Mouse (Mus musculus): ENCODE data around the gene Pmfbp1.
"Not testable (repeated sequence)": the region's sequence is repeated elsewhere in the genome, so short reads cannot be mapped to it uniquely, and the experiment has no call there.

The Pmfbp1 gene

GRCm38 (mm10) chr8:109493727-109494126 lies at the start of gene Pmfbp1:
Gene Pmfbp1, plus strand, starts transcription at chr8:109494027.
- no peak for TF ChIP-seq CTCF (conservative IDR thresholded peaks at IDR 0.05; ENCODE audit: low read length)
- TF ChIP-seq POU5F1 (IDR thresholded peaks at IDR 0.05; ENCODE audit: borderline replicate concordance, low read length), result no peak
- TF ChIP-seq NANOG (IDR thresholded peaks at IDR 0.05; ENCODE audit: borderline replicate concordance, low read length), result no peak
- no peaks in the 10 kb centered on the region for H3K4me1 ChIP-seq (replicated peaks; ENCODE audit: low read depth, low read length)
- no peaks in the 10 kb centered on the region for H3K36me3 ChIP-seq (ENCODE audit: insufficient read depth, low read length)
- no peaks in the 10 kb centered on the region for H3K27me3 ChIP-seq (ENCODE audit: insufficient read depth, low read length)
- no peak within 1 kb of the TSS for H3K4me3 ChIP-seq (replicated peaks; ENCODE audit: low read length)
- no peaks in the 10 kb centered on the region for H3K9me3 ChIP-seq (ENCODE audit: low read length)

GRCm38 (mm10) chr8:109446896-109447295 lies 46.9 kb upstream of the Pmfbp1 start:
- not testable (repeated sequence) for H3K4me1 ChIP-seq (replicated peaks; ENCODE audit: low read depth, low read length); H3K27me3 ChIP-seq (ENCODE audit: insufficient read depth, low read length); H3K9me3 ChIP-seq (ENCODE audit: low read length); H3K4me3 ChIP-seq (replicated peaks; ENCODE audit: low read length); H3K36me3 ChIP-seq (ENCODE audit: insufficient read depth, low read length)

- no peak overlapping the region for H3K4me3 ChIP-seq (replicated peaks; ENCODE audit: low read length)
- peaks cover 12% of the 10 kb centered on the region; the same call in 1 of the 2 replicates for H3K27me3 ChIP-seq (ENCODE audit: insufficient read depth, low read length)
- H3K36me3 ChIP-seq (ENCODE audit: insufficient read depth, low read length), result no peaks in the 10 kb centered on the region
- no peaks in the 10 kb centered on the region for H3K9me3 ChIP-seq (ENCODE audit: low read length)
- no peak for TF ChIP-seq POU5F1 (IDR thresholded peaks at IDR 0.05; ENCODE audit: borderline replicate concordance, low read length)
- no peak for TF ChIP-seq CTCF (conservative IDR thresholded peaks at IDR 0.05; ENCODE audit: low read length)
- TF ChIP-seq NANOG (IDR thresholded peaks at IDR 0.05; ENCODE audit: borderline replicate concordance, low read length), result no peak
- H3K4me1 ChIP-seq (replicated peaks; ENCODE audit: low read depth, low read length), result peaks cover 10% of the 10 kb centered on the region
Observed at GRCm38 (mm10) chr8:109451000-109451399, 42.8 kb upstream of the Pmfbp1 start.

- Histone ChIP-seq H3K4me1 (replicated peaks; ENCODE audit: low read depth, low read length) (peaks cover 32% of the 10 kb centered on the region), H3K27me3 (ENCODE audit: insufficient read depth, low read length) (peaks cover 23% of the 10 kb centered on the region; the same call in 1 of the 2 replicates), H3K36me3 (ENCODE audit: insufficient read depth, low read length) (no peaks in the 10 kb centered on the region), H3K4me3 (replicated peaks; ENCODE audit: low read length) (no peak overlapping the region), H3K9me3 (ENCODE audit: low read length) (no peaks in the 10 kb centered on the region)
- no peak for TF ChIP-seq POU5F1 (IDR thresholded peaks at IDR 0.05; ENCODE audit: borderline replicate concordance, low read length)
- no peak for TF ChIP-seq NANOG (IDR thresholded peaks at IDR 0.05; ENCODE audit: borderline replicate concordance, low read length)
- no peak for TF ChIP-seq CTCF (conservative IDR thresholded peaks at IDR 0.05; ENCODE audit: low read length)
Observed at GRCm38 (mm10) chr8:109455113-109455512, 38.7 kb upstream of the Pmfbp1 start.

GRCm38 (mm10) chr8:109457387-109457786 lies 36.4 kb upstream of the Pmfbp1 start:
- H3K27me3 ChIP-seq (ENCODE audit: insufficient read depth, low read length), result peaks cover 22% of the 10 kb centered on the region; the same call in 1 of the 2 replicates
- TF ChIP-seq NANOG (IDR thresholded peaks at IDR 0.05; ENCODE audit: borderline replicate concordance, low read length) (peak; percentile 95), POU5F1 (IDR thresholded peaks at IDR 0.05; ENCODE audit: borderline replicate concordance, low read length) (no peak), CTCF (conservative IDR thresholded peaks at IDR 0.05; ENCODE audit: low read length) (no peak)
- H3K4me1 ChIP-seq (replicated peaks; ENCODE audit: low read depth, low read length), result peaks cover 46% of the 10 kb centered on the region
- no peaks in the 10 kb centered on the region for H3K36me3 ChIP-seq (ENCODE audit: insufficient read depth, low read length)
- H3K9me3 ChIP-seq (ENCODE audit: low read length), result no peaks in the 10 kb centered on the region
- peak overlapping the region; percentile 64 for H3K4me3 ChIP-seq (replicated peaks; ENCODE audit: low read length)

- Histone ChIP-seq H3K4me1 (replicated peaks; ENCODE audit: low read depth, low read length) (peaks cover 58% of the 10 kb centered on the region), H3K4me3 (replicated peaks; ENCODE audit: low read length) (peak overlapping the region; percentile 64), H3K36me3 (ENCODE audit: insufficient read depth, low read length) (no peaks in the 10 kb centered on the region), H3K9me3 (ENCODE audit: low read length) (no peaks in the 10 kb centered on the region), H3K27me3 (ENCODE audit: insufficient read depth, low read length) (peaks cover 17% of the 10 kb centered on the region; the same call in 1 of the 2 replicates)
- no peak for TF ChIP-seq NANOG (IDR thresholded peaks at IDR 0.05; ENCODE audit: borderline replicate concordance, low read length)
- no peak for TF ChIP-seq CTCF (conservative IDR thresholded peaks at IDR 0.05; ENCODE audit: low read length)
- no peak for TF ChIP-seq POU5F1 (IDR thresholded peaks at IDR 0.05; ENCODE audit: borderline replicate concordance, low read length)
Observed at GRCm38 (mm10) chr8:109458580-109458979, 35.2 kb upstream of the Pmfbp1 start.

- H3K9me3 ChIP-seq (ENCODE audit: low read length), result no peaks in the 10 kb centered on the region
- H3K27me3 ChIP-seq (ENCODE audit: insufficient read depth, low read length), result peaks cover 10% of the 10 kb centered on the region; the same call in 1 of the 2 replicates
- TF ChIP-seq CTCF (conservative IDR thresholded peaks at IDR 0.05; ENCODE audit: low read length) (no peak), NANOG (IDR thresholded peaks at IDR 0.05; ENCODE audit: borderline replicate concordance, low read length) (no peak), POU5F1 (IDR thresholded peaks at IDR 0.05; ENCODE audit: borderline replicate concordance, low read length) (no peak)
- H3K4me1 ChIP-seq (replicated peaks; ENCODE audit: low read depth, low read length), result peaks cover 59% of the 10 kb centered on the region
- 0 out of 2 replicates have a peak overlapping the region, but pooled peaks have one; percentile 3 for H3K4me3 ChIP-seq (replicated peaks; ENCODE audit: low read length)
- H3K36me3 ChIP-seq (ENCODE audit: insufficient read depth, low read length), result no peaks in the 10 kb centered on the region
Observed at GRCm38 (mm10) chr8:109463075-109463474, 30.8 kb upstream of the Pmfbp1 start.

GRCm38 (mm10) chr8:109463677-109464313 lies 30.0 kb upstream of the Pmfbp1 start:
- peaks cover 8% of the 10 kb centered on the region; the same call in 1 of the 2 replicates for H3K27me3 ChIP-seq (ENCODE audit: insufficient read depth, low read length)
- TF ChIP-seq NANOG (IDR thresholded peaks at IDR 0.05; ENCODE audit: borderline replicate concordance, low read length) (no peak), POU5F1 (IDR thresholded peaks at IDR 0.05; ENCODE audit: borderline replicate concordance, low read length) (no peak), CTCF (conservative IDR thresholded peaks at IDR 0.05; ENCODE audit: low read length) (no peak)
- no peaks in the 10 kb centered on the region for H3K9me3 ChIP-seq (ENCODE audit: low read length)
- H3K36me3 ChIP-seq (ENCODE audit: insufficient read depth, low read length), result no peaks in the 10 kb centered on the region
- peaks cover 58% of the 10 kb centered on the region for H3K4me1 ChIP-seq (replicated peaks; ENCODE audit: low read depth, low read length)
- peak overlapping the region; percentile 35 for H3K4me3 ChIP-seq (replicated peaks; ENCODE audit: low read length)

GRCm38 (mm10) chr8:109464451-109464891 lies 29.4 kb upstream of the Pmfbp1 start:
- H3K9me3 ChIP-seq (ENCODE audit: low read length), result no peaks in the 10 kb centered on the region
- no peaks in the 10 kb centered on the region for H3K36me3 ChIP-seq (ENCODE audit: insufficient read depth, low read length)
- TF ChIP-seq NANOG (IDR thresholded peaks at IDR 0.05; ENCODE audit: borderline replicate concordance, low read length) (no peak), POU5F1 (IDR thresholded peaks at IDR 0.05; ENCODE audit: borderline replicate concordance, low read length) (no peak)
- H3K27me3 ChIP-seq (ENCODE audit: insufficient read depth, low read length), result peaks cover 6% of the 10 kb centered on the region; the same call in 1 of the 2 replicates
- H3K4me1 ChIP-seq (replicated peaks; ENCODE audit: low read depth, low read length), result peaks cover 53% of the 10 kb centered on the region
- H3K4me3 ChIP-seq (replicated peaks; ENCODE audit: low read length), result 0 out of 2 replicates have a peak overlapping the region, but pooled peaks have one; percentile 35
